Mouse (Mus musculus): ENCODE data around the gene Dab2ip.

DNA sequence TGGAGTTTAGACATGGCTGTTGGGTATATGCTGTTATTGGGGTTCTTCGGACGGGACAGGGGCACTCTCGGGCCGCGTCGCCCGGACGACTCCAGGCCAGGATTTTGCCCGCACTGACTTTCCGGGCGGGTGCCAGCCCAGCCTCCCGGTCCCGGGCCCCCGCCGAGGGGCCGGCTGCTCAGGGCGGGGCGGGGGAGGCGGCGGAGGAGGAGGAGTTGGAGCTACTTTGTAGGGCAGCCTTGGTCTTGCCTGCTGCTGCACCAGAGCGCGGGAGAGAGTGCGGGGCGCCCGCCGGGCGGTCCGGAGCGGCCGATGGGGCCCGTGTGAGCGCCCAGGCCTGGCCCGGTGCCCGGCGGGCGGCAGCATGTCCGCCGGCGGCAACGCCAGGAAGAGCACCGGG is 63.7 kb downstream of the Dab2ip start:
- TF ChIP-seq CTCF (IDR thresholded peaks at IDR 0.05; ENCODE audit: control insufficient read depth, insufficient read depth, low read length) (no peak), POLR2A (IDR thresholded peaks at IDR 0.05; ENCODE audit: borderline replicate concordance, control insufficient read depth, low read depth, low read length) (no peak)
